Mouse (Mus musculus) liver, postnatal 0 days (tissue): ENCODE measurements at regions not wholly inside any gene's neighbourhood (a gene's known extent, or its start where the extent isn't known, plus 50 kb on each side); places are given as distances from the start of the nearest gene placed in this dataset.

Source experiments
- ATAC-seq: fragments of 200-750 bp; cut with Nextera tagmentation; 2 replicates; pipeline ENCODE4 v1.8.0; 2017; ENCODE audit warnings: mild to moderate bottlenecking, moderate library complexity
- DNase-seq: peaks from one replicate; pipeline ENCODE4 v3.0.0-alpha.2; 2016
- H3K27ac ChIP-seq: fragments of 300-500 bp; sonication (generic); 2 replicates; pipeline ENCODE4 v1.5.1; 2014; ENCODE audit warnings: antibody characterized with exemption, moderate library complexity, mild to moderate bottlenecking, low read depth
- H3K27me3 ChIP-seq: fragments of 300-500 bp; sonication (generic); 2 replicates; pipeline ENCODE4 v1.6.1; 2014; ENCODE audit warnings: low read length, control low read depth, mixed read lengths; ENCODE audit not compliant: insufficient read depth
- H3K36me3 ChIP-seq: fragments of 300-500 bp; sonication (generic); replicated peaks from 2 replicates; pipeline ENCODE4 v1.6.1; 2014; ENCODE audit warnings: mild to moderate bottlenecking, control low read depth, low read length, moderate library complexity, mixed read lengths; ENCODE audit not compliant: insufficient read depth
- H3K4me1 ChIP-seq: fragments of 300-500 bp; sonication (generic); 2 replicates; pipeline ENCODE4 v1.6.1; 2014; ENCODE audit warnings: antibody characterized with exemption, mild to moderate bottlenecking, control low read depth; ENCODE audit not compliant: insufficient read depth
- H3K4me2 ChIP-seq: fragments of 300-500 bp; sonication (generic); 2 replicates; pipeline ENCODE4 v1.6.1; 2014; ENCODE audit warnings: low read depth, mild to moderate bottlenecking, low read length, moderate library complexity, mixed read lengths
- H3K4me3 ChIP-seq: fragments of 300-500 bp; sonication (generic); 2 replicates; pipeline ENCODE4 v1.5.1; 2014; ENCODE audit warnings: low read depth, low read length
- H3K9ac ChIP-seq: fragments of 300-500 bp; sonication (generic); replicated peaks from 2 replicates; pipeline ENCODE4 v1.6.1; 2014; ENCODE audit warnings: mild to moderate bottlenecking, moderate library complexity
- H3K9me3 ChIP-seq: fragments of 300-500 bp; sonication (generic); 2 replicates; pipeline ENCODE4 v1.6.1; 2016; ENCODE audit warnings: mild to moderate bottlenecking, control low read depth, low read length, mixed read lengths
- CTCF ChIP-seq: sonication (generic); IDR thresholded peaks from 2 replicates; pipeline ENCODE4 v1.5.1; 2016; ENCODE audit warnings: antibody characterized with exemption, low read depth
- EP300 ChIP-seq: IDR thresholded peaks from 2 replicates; pipeline ENCODE4 v1.6.1; 2016; ENCODE audit warnings: antibody characterized with exemption, low read depth, mild to moderate bottlenecking
- WGBS: fragments of 180-500 bp; shearing (Covaris S2); extraction: QIAGEN DNeasy Blood & Tissue Kit; methylation state at CpG from one replicate; pipeline ENCODE4 v1.1.7; 2014; ENCODE audit not compliant: insufficient replicate concordance; 5-methylcytosine and 5-hydroxymethylcytosine counted together

- Histone ChIP-seq H3K4me2 (peak overlapping the region; percentile 56), H3K27me3 (no peaks in the 10 kb centered on the region), H3K4me3 (no peak overlapping the region), H3K27ac (no peak overlapping the region), H3K4me1 (0 out of 2 replicates have a peak, but pooled peaks cover 8% of the 10 kb centered on the region), H3K9ac (no peak overlapping the region), H3K9me3 (no peaks in the 10 kb centered on the region), H3K36me3 (no peaks in the 10 kb centered on the region)
- DNase-seq (peak; percentile 43), ATAC-seq (peak; percentile 64)
- 8% methylated on average over 10 of the region's 10 CpGs for WGBS
- TF ChIP-seq EP300 (no peak), CTCF (peak; percentile 24; the same call in 1 of the 2 replicates)
Measured at GRCm38 (mm10) chr1:136768969-136769401, 144.3 kb downstream of the Zfp281 start.

- TF ChIP-seq EP300 (no peak), CTCF (peak; percentile 53)
- Histone ChIP-seq H3K4me3 (no peak overlapping the region), H3K9me3 (no peaks in the 10 kb centered on the region), H3K27ac (no peak overlapping the region), H3K9ac (no peak overlapping the region), H3K4me2 (no peak overlapping the region), H3K36me3 (no peaks in the 10 kb centered on the region), H3K27me3 (no peaks in the 10 kb centered on the region), H3K4me1 (0 out of 2 replicates have a peak, but pooled peaks cover 4% of the 10 kb centered on the region)
- WGBS, result 83% methylated on average over 6 of the region's 6 CpGs
- no peak for DNase-seq
- ATAC-seq, result no peak
Measured at GRCm38 (mm10) chr1:136773743-136774142, 149.0 kb downstream of the Zfp281 start.

- Histone ChIP-seq H3K27me3 (no peaks in the 10 kb centered on the region), H3K9me3 (no peaks in the 10 kb centered on the region), H3K4me3 (no peak overlapping the region), H3K9ac (no peak overlapping the region), H3K36me3 (no peaks in the 10 kb centered on the region), H3K4me2 (no peak overlapping the region), H3K27ac (no peak overlapping the region), H3K4me1 (no peaks in the 10 kb centered on the region)
- ATAC-seq (no peak), DNase-seq (no peak)
- TF ChIP-seq EP300, result no peak
- TF ChIP-seq CTCF, result no peak
- 86% methylated on average over 17 of the region's 17 CpGs for WGBS
Measured at GRCm38 (mm10) chr1:136776211-136776610, 151.5 kb downstream of the Zfp281 start.

GRCm38 (mm10) chr1:136777263-136777980 lies 152.7 kb downstream of the Zfp281 start:
- Histone ChIP-seq H3K27me3 (no peaks in the 10 kb centered on the region), H3K36me3 (no peaks in the 10 kb centered on the region), H3K4me1 (no peaks in the 10 kb centered on the region), H3K4me2 (no peak overlapping the region), H3K4me3 (no peak overlapping the region), H3K9ac (no peak overlapping the region), H3K27ac (no peak overlapping the region), H3K9me3 (no peaks in the 10 kb centered on the region)
- ATAC-seq (no peak), DNase-seq (no peak)
- 82% methylated on average over 20 of the region's 20 CpGs for WGBS
- TF ChIP-seq CTCF (no peak), EP300 (no peak)

GRCm38 (mm10) chr1:136779384-136779783 lies 154.7 kb downstream of the Zfp281 start:
- TF ChIP-seq CTCF (no peak), EP300 (no peak)
- H3K27ac ChIP-seq, result no peak overlapping the region
- H3K9me3 ChIP-seq, result no peaks in the 10 kb centered on the region
- H3K4me2 ChIP-seq, result no peak overlapping the region
- DNase-seq (no peak), ATAC-seq (no peak)
- H3K4me1 ChIP-seq, result no peaks in the 10 kb centered on the region
- H3K27me3 ChIP-seq, result no peaks in the 10 kb centered on the region
- H3K36me3 ChIP-seq, result no peaks in the 10 kb centered on the region
- H3K4me3 ChIP-seq, result no peak overlapping the region
- no peak overlapping the region for H3K9ac ChIP-seq
- 83% methylated on average over 8 of the region's 8 CpGs for WGBS

GRCm38 (mm10) chr1:136781561-136782025 lies 156.9 kb downstream of the Zfp281 start:
- Histone ChIP-seq H3K4me3 (0 out of 2 replicates have a peak overlapping the region, but pooled peaks have one; percentile 8), H3K36me3 (no peaks in the 10 kb centered on the region), H3K9me3 (no peaks in the 10 kb centered on the region), H3K27ac (no peak overlapping the region; the same call in 1 of the 2 replicates), H3K9ac (no peak overlapping the region), H3K4me1 (no peaks in the 10 kb centered on the region), H3K27me3 (no peaks in the 10 kb centered on the region), H3K4me2 (peak overlapping the region; percentile 46)
- no peak for TF ChIP-seq EP300
- no peak for TF ChIP-seq CTCF
- WGBS, result 56% methylated on average over 18 of the region's 18 CpGs
- DNase-seq (no peak), ATAC-seq (no peak)
